Mouse (Mus musculus): ENCODE measurements around the gene Fcgr4. TPM values are rescaled to one million over a fixed set of nuclear protein-coding genes. Genes with fewer than 3 reads are reported as not detected.

Gene Fcgr4
- 0.22 TPM for polyA plus RNA-seq (2017; shearing (Covaris generic))

DNA sequence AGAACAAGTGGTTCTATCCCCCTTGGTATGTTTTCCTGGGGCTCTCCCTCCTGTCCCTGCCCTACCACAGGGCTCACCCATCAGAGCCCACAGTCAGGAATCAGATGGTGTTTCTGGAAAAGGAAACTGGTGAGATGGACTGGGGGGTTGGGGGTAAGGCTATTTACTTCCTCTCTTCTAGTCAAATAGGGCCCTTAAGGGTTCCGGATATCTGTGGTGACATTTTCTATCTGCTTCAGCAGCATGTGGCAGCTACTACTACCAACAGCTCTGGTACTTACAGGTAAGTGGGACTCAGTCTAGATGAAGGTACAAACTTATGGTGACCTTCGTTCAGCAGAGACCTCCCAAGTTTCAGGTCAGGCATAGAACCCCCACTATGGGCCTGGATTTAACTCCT lies at the start of gene Fcgr4:
Fcgr4 (plus strand) TSS at position 184 of the 400 bp plus-strand sequence.

DNA sequence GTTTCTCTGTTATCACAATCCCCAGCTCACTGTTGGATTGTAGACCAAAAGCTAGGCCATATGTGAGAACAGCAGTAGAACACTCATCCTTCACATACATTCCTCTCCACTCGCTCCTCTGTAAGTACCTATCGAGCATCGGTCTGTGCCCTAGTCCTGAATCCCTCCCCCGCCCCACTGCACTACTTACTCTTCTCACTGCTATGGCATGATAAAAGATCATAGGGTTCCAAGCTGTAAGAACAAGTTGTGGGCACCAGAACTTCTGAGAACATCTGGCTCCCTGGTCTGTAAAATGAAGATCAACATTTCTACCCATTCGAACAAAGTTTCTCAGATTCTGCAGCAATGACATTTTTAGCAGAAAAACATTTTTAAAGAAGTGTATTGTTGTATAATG lies 42.3 kb upstream of the Fcgr4 start, which contains the start of gene Fcgr2b:
Fcgr2b (minus strand) TSS at position 101 of the 400 bp plus-strand sequence.

DNA sequence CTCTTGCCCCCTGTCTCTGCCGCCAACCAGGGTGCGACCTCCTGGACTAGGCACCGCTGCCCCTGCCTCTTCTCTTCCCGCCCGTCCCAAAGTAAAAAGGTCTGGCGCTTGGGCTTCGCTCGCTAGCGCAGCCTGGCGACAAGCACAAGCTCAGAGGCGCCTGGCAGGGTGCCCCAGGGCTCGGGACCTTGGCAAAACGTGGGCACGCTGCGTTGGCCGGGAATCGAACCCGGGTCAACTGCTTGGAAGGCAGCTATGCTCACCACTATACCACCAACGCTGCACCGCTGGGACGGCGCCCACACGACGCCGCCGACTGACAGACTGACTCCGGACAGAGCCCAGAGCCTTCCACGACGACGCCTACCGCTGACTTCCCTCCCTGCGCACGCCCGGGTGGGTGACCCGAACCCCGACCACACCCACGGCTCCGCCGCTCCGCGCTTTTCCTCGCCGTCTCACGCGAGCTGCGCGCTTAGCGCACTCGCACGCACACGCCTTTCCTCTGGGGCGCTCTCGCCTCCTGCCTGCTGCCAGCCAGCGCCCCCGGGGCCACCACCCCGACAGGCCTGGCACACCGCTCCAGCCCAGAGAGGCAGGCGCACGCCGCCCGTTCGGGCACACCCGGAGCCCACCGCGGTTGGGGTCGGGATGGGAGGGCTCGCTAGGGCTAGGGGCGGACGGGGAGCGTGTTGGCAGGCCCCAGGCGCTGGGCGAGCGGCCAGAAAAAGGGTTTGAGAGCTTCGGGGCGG lies 45.9 kb downstream of the Fcgr4 start, which contains the start of gene Fcgr3:
Fcgr3 (minus strand) TSS at position 445 of the 752 bp plus-strand sequence.

Other genes with a start within 250 kb of the Fcgr4 start
- gene Atf6, start 151.1 kb upstream of the Fcgr4 start, polyA plus RNA-seq (2017; shearing (Covaris generic)) = 11.6 TPM
- gene Gm26620, start 133.9 kb upstream of the Fcgr4 start, polyA plus RNA-seq (2017; shearing (Covaris generic)) = not detected
- 21.1 TPM for gene Dusp12, start 133.4 kb upstream of the Fcgr4 start, polyA plus RNA-seq (2017; shearing (Covaris generic))
- not detected for gene Fcrlb, start 106.0 kb upstream of the Fcgr4 start, polyA plus RNA-seq (2017; shearing (Covaris generic))
- 1.5 TPM for gene Fcrla, start 91.3 kb upstream of the Fcgr4 start, polyA plus RNA-seq (2017; shearing (Covaris generic))
- 0.27 TPM for gene Fcgr2b, start 42.4 kb upstream of the Fcgr4 start, polyA plus RNA-seq (2017; shearing (Covaris generic))
- gene Fcgr3, start 46.0 kb downstream of the Fcgr4 start, polyA plus RNA-seq (2017; shearing (Covaris generic)) = 1.3 TPM
- gene Cfap126, start 95.0 kb downstream of the Fcgr4 start, polyA plus RNA-seq (2017; shearing (Covaris generic)) = 2.0 TPM
- 179 TPM for gene Sdhc, start 131.7 kb downstream of the Fcgr4 start, polyA plus RNA-seq (2017; shearing (Covaris generic))
- gene Mpz, start 131.8 kb downstream of the Fcgr4 start, polyA plus RNA-seq (2017; shearing (Covaris generic)) = not detected
- gene Pcp4l1, start 177.3 kb downstream of the Fcgr4 start, polyA plus RNA-seq (2017; shearing (Covaris generic)) = not detected
- gene Nr1i3, start 195.1 kb downstream of the Fcgr4 start, polyA plus RNA-seq (2017; shearing (Covaris generic)) = 0.61 TPM
- gene Tomm40l, start 203.6 kb downstream of the Fcgr4 start, polyA plus RNA-seq (2017; shearing (Covaris generic)) = 45.0 TPM
- gene Apoa2, start 206.1 kb downstream of the Fcgr4 start, polyA plus RNA-seq (2017; shearing (Covaris generic)) = 0.62 TPM
- gene Fcer1g, start 215.4 kb downstream of the Fcgr4 start, polyA plus RNA-seq (2017; shearing (Covaris generic)) = 7.1 TPM
- gene Adamts4, start 231.5 kb downstream of the Fcgr4 start, polyA plus RNA-seq (2017; shearing (Covaris generic)) = not detected
- gene Ndufs2, start 232.5 kb downstream of the Fcgr4 start, polyA plus RNA-seq (2017; shearing (Covaris generic)) = 197 TPM